Mouse (Mus musculus) midbrain, embryonic 15.5 days (tissue): ENCODE results near the gene Sorbs1. TPM values are rescaled to one million over a fixed set of nuclear protein-coding genes. Genes with fewer than 3 reads are reported as not detected.

Source experiments
- ATAC-seq: fragments of 200-750 bp; cut with Nextera tagmentation; replicated peaks from 2 replicates; pipeline ENCODE4 v1.8.0; 2017; ENCODE audit warnings: moderate TSS enrichment
- H3K27ac ChIP-seq: fragments of 300-500 bp; sonication (generic); 2 replicates; pipeline ENCODE4 v1.5.1; 2015; ENCODE audit warnings: mild to moderate bottlenecking, inconsistent platforms
- H3K27me3 ChIP-seq: fragments of 300-500 bp; sonication (generic); replicated peaks from 2 replicates; pipeline ENCODE4 v1.6.1; 2015; ENCODE audit warnings: inconsistent platforms
- H3K36me3 ChIP-seq: fragments of 300-500 bp; sonication (generic); replicated peaks from 2 replicates; pipeline ENCODE4 v1.6.1; 2015; ENCODE audit warnings: inconsistent platforms
- H3K4me1 ChIP-seq: fragments of 300-500 bp; sonication (generic); 2 replicates; pipeline ENCODE4 v1.6.1; 2015; ENCODE audit warnings: inconsistent platforms
- H3K4me2 ChIP-seq: fragments of 300-500 bp; sonication (generic); 2 replicates; pipeline ENCODE4 v1.6.1; 2015; ENCODE audit warnings: inconsistent platforms, mild to moderate bottlenecking, moderate library complexity
- H3K4me3 ChIP-seq: fragments of 300-500 bp; sonication (generic); 2 replicates; pipeline ENCODE4 v1.5.1; 2015; ENCODE audit warnings: mild to moderate bottlenecking, inconsistent platforms
- H3K9ac ChIP-seq: fragments of 300-500 bp; sonication (generic); 2 replicates; pipeline ENCODE4 v1.6.1; 2015; ENCODE audit warnings: mild to moderate bottlenecking, inconsistent platforms
- H3K9me3 ChIP-seq: fragments of 300-500 bp; sonication (generic); 2 replicates; pipeline ENCODE4 v1.6.1; 2016; ENCODE audit warnings: inconsistent platforms
- WGBS: fragments of 180-500 bp; shearing (Covaris S2); methylation state at CpG from one replicate; pipeline ENCODE4 v1.1.7; 2015; ENCODE audit warnings: mixed read lengths; 5-methylcytosine and 5-hydroxymethylcytosine counted together
- polyA plus RNA-seq: library from polyadenylated mRNA; unstranded; fragments of >200 nt; fragmentation: Nextera tagmentation; extraction: Ambion mirVana; gene quantifications from 2 replicates; pipeline ENCODE4 v1.2.1, GENCODE M21; 2015

The Sorbs1 gene
- polyA plus RNA-seq, 1 experiment from 2014 or later, result 93.9 TPM

GRCm38 (mm10) chr19:40392795-40393392, 120.7 kb downstream of the Sorbs1 start:
- H3K4me1 ChIP-seq, result peaks cover 9% of the 10 kb centered on the region; the same call in 1 of the 2 replicates
- 96% methylated on average over 5 of the region's 5 CpGs for WGBS
- no peak overlapping the region for H3K4me3 ChIP-seq
- no peaks in the 10 kb centered on the region for H3K27me3 ChIP-seq
- H3K9me3 ChIP-seq, result no peaks in the 10 kb centered on the region
- no peak overlapping the region for H3K4me2 ChIP-seq
- no peak overlapping the region for H3K9ac ChIP-seq
- no peaks in the 10 kb centered on the region for H3K36me3 ChIP-seq
- 0 out of 2 replicates have a peak, but pooled peaks have one; percentile 25 for ATAC-seq
- H3K27ac ChIP-seq, result no peak overlapping the region

- Histone ChIP-seq H3K27ac (no peak overlapping the region), H3K4me3 (no peak overlapping the region), H3K27me3 (no peaks in the 10 kb centered on the region), H3K9me3 (no peaks in the 10 kb centered on the region), H3K4me2 (no peak overlapping the region), H3K9ac (no peak overlapping the region), H3K4me1 (peaks cover 9% of the 10 kb centered on the region; the same call in 1 of the 2 replicates), H3K36me3 (no peaks in the 10 kb centered on the region)
- 13% methylated on average over 6 of the region's 6 CpGs for WGBS
- peak; percentile 85 for ATAC-seq
Measured at GRCm38 (mm10) chr19:40391469-40391868, 122.1 kb downstream of the Sorbs1 start.

- ATAC-seq, result no peak
- 0 out of 2 replicates have a peak, but pooled peaks cover 3% of the 10 kb centered on the region for H3K4me1 ChIP-seq
- no peaks in the 10 kb centered on the region for H3K36me3 ChIP-seq
- H3K9me3 ChIP-seq, result no peaks in the 10 kb centered on the region
- H3K9ac ChIP-seq, result no peak overlapping the region
- H3K27me3 ChIP-seq, result no peaks in the 10 kb centered on the region
- H3K4me2 ChIP-seq, result no peak overlapping the region
- 84% methylated on average over 3 of the region's 3 CpGs for WGBS
- no peak overlapping the region for H3K27ac ChIP-seq
- H3K4me3 ChIP-seq, result no peak overlapping the region
Measured at GRCm38 (mm10) chr19:40386916-40387315, 126.7 kb downstream of the Sorbs1 start.

- no peaks in the 10 kb centered on the region for H3K4me1 ChIP-seq
- no peak overlapping the region for H3K27ac ChIP-seq
- H3K4me3 ChIP-seq, result no peak overlapping the region
- no peaks in the 10 kb centered on the region for H3K27me3 ChIP-seq
- H3K4me2 ChIP-seq, result no peak overlapping the region
- ATAC-seq, result no peak
- no peaks in the 10 kb centered on the region for H3K9me3 ChIP-seq
- no peaks in the 10 kb centered on the region for H3K36me3 ChIP-seq
- no peak overlapping the region for H3K9ac ChIP-seq
- WGBS, result 97% methylated on average over 3 of the region's 3 CpGs
Measured at GRCm38 (mm10) chr19:40385334-40385733, 128.2 kb downstream of the Sorbs1 start.

- Histone ChIP-seq H3K27ac (no peak overlapping the region), H3K4me1 (no peaks in the 10 kb centered on the region), H3K27me3 (no peaks in the 10 kb centered on the region), H3K36me3 (no peaks in the 10 kb centered on the region), H3K9me3 (no peaks in the 10 kb centered on the region), H3K4me2 (no peak overlapping the region), H3K4me3 (no peak overlapping the region), H3K9ac (no peak overlapping the region)
- ATAC-seq, result no peak
- WGBS, result 30% methylated on average over 5 of the region's 5 CpGs
Measured at GRCm38 (mm10) chr19:40383931-40384330, 129.6 kb downstream of the Sorbs1 start.

GRCm38 (mm10) chr19:40380656-40381055, 132.9 kb downstream of the Sorbs1 start:
- 68% methylated on average over 3 of the region's 3 CpGs for WGBS
- no peak for ATAC-seq
- Histone ChIP-seq H3K27me3 (no peaks in the 10 kb centered on the region), H3K9me3 (no peaks in the 10 kb centered on the region), H3K27ac (no peak overlapping the region), H3K4me2 (no peak overlapping the region), H3K4me3 (no peak overlapping the region), H3K9ac (no peak overlapping the region), H3K4me1 (no peaks in the 10 kb centered on the region), H3K36me3 (0 out of 2 replicates have a peak, but pooled peaks cover 4% of the 10 kb centered on the region)

- Histone ChIP-seq H3K4me3 (no peak overlapping the region), H3K36me3 (0 out of 2 replicates have a peak, but pooled peaks cover 4% of the 10 kb centered on the region), H3K4me1 (no peaks in the 10 kb centered on the region), H3K27me3 (no peaks in the 10 kb centered on the region), H3K27ac (no peak overlapping the region), H3K9ac (no peak overlapping the region), H3K4me2 (no peak overlapping the region), H3K9me3 (no peaks in the 10 kb centered on the region)
- no peak for ATAC-seq
- 72% methylated on average over 6 of the region's 6 CpGs for WGBS
Measured at GRCm38 (mm10) chr19:40380005-40380404, 133.6 kb downstream of the Sorbs1 start.

- H3K9ac ChIP-seq, result no peak overlapping the region
- H3K27ac ChIP-seq, result no peak overlapping the region
- H3K4me3 ChIP-seq, result no peak overlapping the region
- H3K9me3 ChIP-seq, result no peaks in the 10 kb centered on the region
- 0 out of 2 replicates have a peak, but pooled peaks cover 4% of the 10 kb centered on the region for H3K36me3 ChIP-seq
- no peak overlapping the region for H3K4me2 ChIP-seq
- no peak for ATAC-seq
- 90% methylated on average over 4 of the region's 4 CpGs for WGBS
- no peaks in the 10 kb centered on the region for H3K27me3 ChIP-seq
- no peaks in the 10 kb centered on the region for H3K4me1 ChIP-seq
Measured at GRCm38 (mm10) chr19:40379081-40379480, 134.5 kb downstream of the Sorbs1 start.

- no peak overlapping the region for H3K4me2 ChIP-seq
- H3K9ac ChIP-seq, result no peak overlapping the region
- H3K4me3 ChIP-seq, result no peak overlapping the region
- 78% methylated on average over 14 of the region's 14 CpGs for WGBS
- H3K27ac ChIP-seq, result no peak overlapping the region
- 0 out of 2 replicates have a peak, but pooled peaks cover 1% of the 10 kb centered on the region for H3K4me1 ChIP-seq
- no peak for ATAC-seq
- H3K27me3 ChIP-seq, result no peaks in the 10 kb centered on the region
- H3K9me3 ChIP-seq, result no peaks in the 10 kb centered on the region
- 0 out of 2 replicates have a peak, but pooled peaks cover 8% of the 10 kb centered on the region for H3K36me3 ChIP-seq
Measured at GRCm38 (mm10) chr19:40377632-40378031, 135.9 kb downstream of the Sorbs1 start.

GRCm38 (mm10) chr19:40376566-40377281, 136.9 kb downstream of the Sorbs1 start:
- Histone ChIP-seq H3K9ac (no peak overlapping the region), H3K9me3 (no peaks in the 10 kb centered on the region), H3K36me3 (0 out of 2 replicates have a peak, but pooled peaks cover 8% of the 10 kb centered on the region), H3K27ac (no peak overlapping the region), H3K27me3 (no peaks in the 10 kb centered on the region), H3K4me3 (no peak overlapping the region), H3K4me1 (peaks cover 6% of the 10 kb centered on the region; the same call in 1 of the 2 replicates), H3K4me2 (no peak overlapping the region)
- WGBS, result 76% methylated on average over 21 of the region's 21 CpGs
- 0 out of 2 replicates have a peak, but pooled peaks have one; percentile 32 for ATAC-seq

- Histone ChIP-seq H3K27ac (no peak overlapping the region), H3K4me2 (no peak overlapping the region), H3K4me3 (no peak overlapping the region), H3K9me3 (no peaks in the 10 kb centered on the region), H3K27me3 (no peaks in the 10 kb centered on the region), H3K9ac (no peak overlapping the region), H3K4me1 (peaks cover 12% of the 10 kb centered on the region; the same call in 1 of the 2 replicates), H3K36me3 (0 out of 2 replicates have a peak, but pooled peaks cover 8% of the 10 kb centered on the region)
- WGBS, result 90% methylated on average over 2 of the region's 2 CpGs
- no peak for ATAC-seq
Measured at GRCm38 (mm10) chr19:40374720-40375119, 138.9 kb downstream of the Sorbs1 start.

- no peak for ATAC-seq
- Histone ChIP-seq H3K4me3 (no peak overlapping the region), H3K27me3 (no peaks in the 10 kb centered on the region), H3K9ac (no peak overlapping the region), H3K9me3 (no peaks in the 10 kb centered on the region), H3K4me2 (no peak overlapping the region), H3K4me1 (peaks cover 12% of the 10 kb centered on the region; the same call in 1 of the 2 replicates), H3K27ac (no peak overlapping the region), H3K36me3 (peaks cover 8% of the 10 kb centered on the region; the same call in 1 of the 2 replicates)
- 88% methylated on average over 5 of the region's 5 CpGs for WGBS
Measured at GRCm38 (mm10) chr19:40372679-40373078, 140.9 kb downstream of the Sorbs1 start.
